Mouse (Mus musculus): ENCODE measurements around the gene Il1a. TPM values are rescaled to one million over a fixed set of nuclear protein-coding genes. Genes with fewer than 3 reads are reported as not detected.

Gene Il1a
- polyA plus RNA-seq, 2 experiments, result 2.5 to 3.4 TPM

DNA sequence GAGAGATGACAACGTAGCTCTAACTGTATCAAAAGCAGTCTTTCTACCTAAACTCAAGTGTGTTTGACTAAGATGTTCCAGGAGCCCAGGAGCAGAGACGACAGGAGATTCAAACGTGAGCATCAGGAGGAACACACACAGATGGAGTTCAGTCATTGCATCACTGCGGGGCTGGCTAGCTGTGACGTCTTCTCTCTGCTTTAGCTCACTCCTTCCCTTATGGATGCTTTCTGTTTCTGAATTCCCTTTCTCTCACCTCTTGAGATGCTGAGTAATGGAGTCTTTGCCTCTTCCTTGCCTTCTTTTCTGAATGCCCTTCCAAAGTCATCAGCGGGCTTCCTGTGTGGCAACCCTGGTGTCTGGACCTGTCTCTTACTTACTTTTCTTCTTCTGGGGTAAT lies 5.1 kb upstream of the Il1a start:
- WGBS (ENCODE audit: insufficient replicate concordance), result 62% methylated on average over 6 of the region's 6 CpGs
- no peak overlapping the region for H3K4me3 ChIP-seq (ENCODE audit: insufficient read depth in 1 of 2, low read depth in 2 of 2, low read length in 2 of 2)
- no peaks in the 10 kb centered on the region; the same call in 1 of the 2 replicates for H3K27me3 ChIP-seq (ENCODE audit: control insufficient read depth, insufficient read depth, low read length)
- TF ChIP-seq EP300 (IDR thresholded peaks at IDR 0.05; ENCODE audit: low read depth), result no peak
- TF ChIP-seq CTCF (IDR thresholded peaks at IDR 0.05; ENCODE audit: low read depth), result no peak
- no peak overlapping the region for H3K27ac ChIP-seq
- H3K36me3 ChIP-seq (replicated peaks; ENCODE audit: control insufficient read depth, insufficient read depth, low read depth), result no peaks in the 10 kb centered on the region
- DNase-seq (ENCODE audit: low read depth in 3 of 3, low spot score in 3 of 3) (no peak), ATAC-seq (ENCODE audit: insufficient read depth) (no peak)
- no peak overlapping the region for H3K4me2 ChIP-seq (ENCODE audit: low read depth)
- H3K9me3 ChIP-seq (ENCODE audit: control insufficient read depth, low read length), result no peaks in the 10 kb centered on the region
- H3K9ac ChIP-seq (replicated peaks), result no peak overlapping the region
- 0 out of 4 replicates have a peak, but pooled peaks cover 0 to 2% of the 10 kb centered on the region in 2 experiments for H3K4me1 ChIP-seq (replicated peaks; ENCODE audit: control insufficient read depth in 2 of 2, insufficient read depth in 2 of 2, low read length in 1 of 2)

DNA sequence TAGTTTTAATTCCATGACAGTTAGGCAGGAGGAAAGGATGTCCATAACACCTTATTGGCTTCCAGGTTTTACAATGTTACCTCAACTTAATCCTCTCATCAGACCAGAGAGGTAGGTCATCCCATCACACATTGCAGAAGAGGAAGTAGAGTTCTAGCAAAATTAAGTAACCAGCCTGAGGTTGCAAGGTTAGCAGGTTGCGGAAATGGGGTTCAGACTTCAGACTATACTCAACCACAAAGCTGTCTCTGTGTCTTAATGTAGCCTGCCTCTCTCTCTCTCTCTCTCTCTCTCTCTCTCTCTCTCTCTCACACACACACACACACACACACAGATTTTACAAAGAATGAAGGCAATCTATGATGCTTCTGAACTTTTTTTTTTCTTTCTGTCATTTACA lies 4.2 kb upstream of the Il1a start:
- H3K9ac ChIP-seq (replicated peaks), result no peak overlapping the region
- TF ChIP-seq EP300 (IDR thresholded peaks at IDR 0.05; ENCODE audit: low read depth) (no peak), CTCF (IDR thresholded peaks at IDR 0.05; ENCODE audit: low read depth) (no peak)
- 0 out of 4 replicates have a peak, but pooled peaks cover 0 to 2% of the 10 kb centered on the region in 2 experiments for H3K4me1 ChIP-seq (replicated peaks; ENCODE audit: control insufficient read depth in 2 of 2, insufficient read depth in 2 of 2, low read length in 1 of 2)
- no peaks in the 10 kb centered on the region; the same call in 1 of the 2 replicates for H3K27me3 ChIP-seq (ENCODE audit: control insufficient read depth, insufficient read depth, low read length)
- no peak overlapping the region for H3K4me2 ChIP-seq (ENCODE audit: low read depth)
- no peaks in the 10 kb centered on the region for H3K9me3 ChIP-seq (ENCODE audit: control insufficient read depth, low read length)
- no peak overlapping the region for H3K27ac ChIP-seq
- 39% methylated on average over 1 of the region's 1 CpGs for WGBS (ENCODE audit: insufficient replicate concordance)
- DNase-seq (ENCODE audit: low read depth in 3 of 3, low spot score in 3 of 3) (no peak), ATAC-seq (ENCODE audit: insufficient read depth) (no peak)
- no peak overlapping the region for H3K4me3 ChIP-seq (ENCODE audit: insufficient read depth in 1 of 2, low read depth in 2 of 2, low read length in 2 of 2)
- no peaks in the 10 kb centered on the region for H3K36me3 ChIP-seq (replicated peaks; ENCODE audit: control insufficient read depth, insufficient read depth, low read depth)

DNA sequence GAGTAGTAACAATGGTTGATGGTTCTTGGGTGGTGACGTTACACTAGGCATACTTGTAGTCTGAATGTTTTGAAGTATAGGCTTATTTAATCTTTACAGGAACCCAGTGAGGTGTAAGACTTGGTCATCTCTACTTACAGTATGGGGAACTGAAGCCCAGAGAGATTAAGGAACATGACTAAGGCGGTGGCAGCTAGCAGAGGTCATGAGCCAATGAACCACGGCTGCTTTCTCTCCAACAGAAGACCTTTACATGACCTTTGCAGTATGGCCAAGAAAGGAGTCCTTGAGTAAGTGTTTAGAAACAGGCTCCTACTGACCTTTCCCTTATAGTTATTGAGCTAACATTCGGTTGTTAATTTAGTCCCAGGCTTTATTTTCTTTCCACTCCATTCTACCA lies 3.8 kb downstream of the Il1a start:
- DNase-seq (ENCODE audit: low read depth in 3 of 3, low spot score in 3 of 3) (no peak), ATAC-seq (ENCODE audit: insufficient read depth) (no peak)
- no peak overlapping the region for H3K27ac ChIP-seq
- H3K9me3 ChIP-seq (ENCODE audit: control insufficient read depth, low read length), result no peaks in the 10 kb centered on the region
- H3K4me2 ChIP-seq (ENCODE audit: low read depth), result no peak overlapping the region
- no peak overlapping the region for H3K9ac ChIP-seq (replicated peaks)
- H3K4me1 ChIP-seq (replicated peaks; ENCODE audit: control insufficient read depth in 2 of 2, insufficient read depth in 2 of 2, low read length in 1 of 2), result 0 out of 4 replicates have a peak, but pooled peaks cover 0 to 2% of the 10 kb centered on the region in 2 experiments
- H3K36me3 ChIP-seq (replicated peaks; ENCODE audit: control insufficient read depth, insufficient read depth, low read depth), result no peaks in the 10 kb centered on the region
- H3K27me3 ChIP-seq (ENCODE audit: control insufficient read depth, insufficient read depth, low read length), result no peaks in the 10 kb centered on the region; the same call in 1 of the 2 replicates
- 64% methylated on average over 4 of the region's 4 CpGs for WGBS (ENCODE audit: insufficient replicate concordance)
- TF ChIP-seq EP300 (IDR thresholded peaks at IDR 0.05; ENCODE audit: low read depth) (no peak), CTCF (IDR thresholded peaks at IDR 0.05; ENCODE audit: low read depth) (no peak)
- no peak overlapping the region for H3K4me3 ChIP-seq (ENCODE audit: insufficient read depth in 1 of 2, low read depth in 2 of 2, low read length in 2 of 2)

DNA sequence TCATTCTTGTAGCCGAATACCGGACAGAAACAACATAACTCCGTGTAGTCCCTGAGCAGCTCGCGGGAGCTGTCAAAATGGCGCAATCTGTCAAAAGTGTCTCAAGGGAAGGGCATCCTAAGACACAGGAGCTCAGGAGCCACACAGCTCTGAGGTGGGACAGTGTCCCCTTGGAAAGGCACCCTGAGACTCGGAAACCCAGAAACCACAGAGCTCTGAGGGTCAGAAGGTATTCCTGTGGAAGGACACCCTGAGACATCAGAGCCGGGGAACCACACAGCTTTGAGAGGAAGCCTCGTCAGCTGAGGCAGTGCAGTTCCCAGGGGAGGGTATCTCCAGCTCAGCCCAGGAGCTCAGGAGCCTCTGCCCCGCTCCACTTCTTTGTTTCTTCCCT lies 12.2 kb downstream of the Il1a start:
- H3K4me3 ChIP-seq (ENCODE audit: insufficient read depth in 1 of 2, low read depth in 2 of 2, low read length in 2 of 2), result peak overlapping the region; percentile 85 to 98
- no peaks in the 10 kb centered on the region for H3K9me3 ChIP-seq (ENCODE audit: control insufficient read depth, low read length)
- peak overlapping the region; percentile 84 for H3K27ac ChIP-seq
- no peak for TF ChIP-seq EP300 (IDR thresholded peaks at IDR 0.05; ENCODE audit: low read depth)
- peak; percentile 8; the same call in 1 of the 2 replicates for TF ChIP-seq CTCF (IDR thresholded peaks at IDR 0.05; ENCODE audit: low read depth)
- H3K36me3 ChIP-seq (replicated peaks; ENCODE audit: control insufficient read depth, insufficient read depth, low read depth), result peaks cover 17% of the 10 kb centered on the region
- peak overlapping the region; percentile 96 for H3K4me2 ChIP-seq (ENCODE audit: low read depth)
- peak overlapping the region; percentile 82 for H3K9ac ChIP-seq (replicated peaks)
- ATAC-seq (ENCODE audit: insufficient read depth), result peak; percentile 20
- 3% methylated on average over 10 of the region's 10 CpGs for WGBS (ENCODE audit: insufficient replicate concordance)
- DNase-seq (ENCODE audit: low read depth in 3 of 3, low spot score in 3 of 3), result no peak
- no peaks in the 10 kb centered on the region; the same call in 1 of the 2 replicates for H3K27me3 ChIP-seq (ENCODE audit: control insufficient read depth, insufficient read depth, low read length)
- peaks cover 12 to 19% of the 10 kb centered on the region in 2 experiments for H3K4me1 ChIP-seq (replicated peaks; ENCODE audit: control insufficient read depth in 2 of 2, insufficient read depth in 2 of 2, low read length in 1 of 2)

DNA sequence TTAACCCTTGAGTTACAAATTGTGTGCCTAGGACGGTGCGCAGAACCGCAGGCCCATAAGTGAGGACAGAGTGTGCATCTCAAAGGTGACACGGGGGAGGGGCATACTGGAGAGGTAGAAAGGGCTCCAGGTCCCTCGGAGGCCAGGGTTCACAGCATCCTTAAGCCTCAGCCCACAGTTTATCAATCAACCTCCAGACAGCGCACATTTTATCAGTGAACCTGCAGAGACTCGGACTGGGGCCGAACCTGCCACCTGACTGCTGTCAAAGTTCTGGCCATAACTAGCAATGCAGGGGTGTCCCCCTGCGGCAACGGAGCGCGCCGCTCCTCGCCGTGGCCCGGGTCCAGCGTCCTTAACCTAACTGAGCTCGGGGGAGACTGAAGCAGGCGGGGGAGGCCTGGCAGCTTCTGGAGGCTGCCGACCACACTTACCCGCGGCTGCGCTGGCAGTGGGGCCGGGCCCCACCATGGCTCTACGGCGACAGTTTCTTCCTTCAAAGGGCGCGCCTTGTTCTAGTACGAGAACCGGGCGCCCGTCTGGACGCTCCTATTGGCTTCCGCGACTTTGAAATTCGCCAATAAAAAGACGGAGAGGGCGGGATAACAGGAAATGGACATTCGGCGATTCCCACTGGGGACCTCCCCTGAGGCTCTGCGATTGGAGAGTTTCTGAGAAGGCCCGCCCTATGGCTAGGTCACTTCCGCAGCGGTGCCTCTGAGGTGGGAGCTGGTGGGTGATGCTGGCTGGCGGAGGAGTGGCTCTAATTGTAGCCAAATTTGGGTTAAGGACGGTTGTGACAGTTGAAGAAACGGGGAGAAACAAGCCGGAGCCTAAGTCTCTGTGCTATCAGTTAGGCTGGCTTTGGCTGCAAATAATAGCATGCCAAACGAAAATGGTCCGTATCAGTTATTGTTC lies 12.8 kb downstream of the Il1a start, which contains the start of gene Ckap2l:
TSS of gene Ckap2l (minus strand) at position 542 of the 918 bp plus-strand sequence.
- peak within 1 kb of the TSS; percentile 95 for H3K9ac ChIP-seq (replicated peaks)
- under 1% methylated on average over 50 of the region's 50 CpGs for WGBS (ENCODE audit: insufficient replicate concordance)
- peak; percentile 83 for TF ChIP-seq EP300 (IDR thresholded peaks at IDR 0.05; ENCODE audit: low read depth)
- 0 out of 2 replicates have a peak, but pooled peaks have one; percentile 20 for TF ChIP-seq CTCF (IDR thresholded peaks at IDR 0.05; ENCODE audit: low read depth)
- peak; percentile 98 for DNase-seq (ENCODE audit: low read depth in 3 of 3, low spot score in 3 of 3)
- H3K27me3 ChIP-seq (ENCODE audit: control insufficient read depth, insufficient read depth, low read length), result no peaks in the 10 kb centered on the region; the same call in 1 of the 2 replicates
- peaks cover 17% of the 10 kb centered on the region for H3K36me3 ChIP-seq (replicated peaks; ENCODE audit: control insufficient read depth, insufficient read depth, low read depth)
- peak within 1 kb of the TSS; percentile 85 to 98 for H3K4me3 ChIP-seq (ENCODE audit: insufficient read depth in 1 of 2, low read depth in 2 of 2, low read length in 2 of 2)
- peak within 1 kb of the TSS; percentile 96 for H3K4me2 ChIP-seq (ENCODE audit: low read depth)
- H3K4me1 ChIP-seq (replicated peaks; ENCODE audit: control insufficient read depth in 2 of 2, insufficient read depth in 2 of 2, low read length in 1 of 2), result peaks cover 12 to 19% of the 10 kb centered on the region in 2 experiments
- ATAC-seq (ENCODE audit: insufficient read depth), result peak; percentile 97
- peak within 1 kb of the TSS; percentile 94 for H3K27ac ChIP-seq
- no peaks in the 10 kb centered on the region for H3K9me3 ChIP-seq (ENCODE audit: control insufficient read depth, low read length)
